Mouse (Mus musculus): ENCODE data around the gene Disp2. TPM values are rescaled to one million over a fixed set of nuclear protein-coding genes. Genes with fewer than 3 reads are reported as not detected.

Gene Disp2
- polyA plus RNA-seq, 3 experiments from 2014 or later: not detected

- ATAC-seq: peak; percentile 90
Measured at GRCm38 (mm10) chr2:118759828-118760227, 19.7 kb upstream of the Disp2 start.

DNA sequence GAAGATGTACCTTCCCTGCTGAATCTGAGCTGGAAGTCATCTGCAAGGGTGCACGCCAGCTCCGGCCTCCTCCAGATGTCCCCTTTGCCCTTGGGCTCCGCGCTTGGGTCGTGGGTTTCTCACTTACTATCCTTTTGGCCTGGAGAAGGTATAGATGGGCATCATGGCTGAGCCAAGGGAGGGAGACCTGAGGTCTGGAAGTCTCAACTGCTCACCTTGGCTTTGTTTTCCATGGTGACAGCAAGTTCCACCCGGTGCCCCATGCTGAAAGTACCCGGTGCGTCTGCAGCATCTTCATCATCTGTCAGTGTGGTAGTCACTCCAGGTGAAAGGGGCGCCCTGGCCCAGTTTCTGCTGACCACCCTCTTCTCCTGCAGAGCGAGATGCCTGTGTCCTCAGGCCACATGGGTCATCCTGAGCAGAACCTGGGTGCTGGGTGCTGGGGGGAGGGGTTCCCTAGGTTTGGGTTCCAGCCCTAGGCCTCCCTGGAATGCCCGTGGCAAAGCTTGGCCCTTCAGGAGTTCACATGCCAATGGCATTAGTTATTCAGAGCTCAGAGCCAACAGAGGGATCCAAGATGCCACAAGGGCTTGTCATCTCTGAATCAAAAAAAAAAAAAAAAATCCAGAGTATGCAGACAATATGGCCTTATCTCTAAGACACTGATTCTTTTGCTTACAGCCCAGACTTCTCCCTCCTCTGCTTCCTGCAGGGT, 19.1 kb upstream of the Disp2 start:
- no peak for ATAC-seq

DNA sequence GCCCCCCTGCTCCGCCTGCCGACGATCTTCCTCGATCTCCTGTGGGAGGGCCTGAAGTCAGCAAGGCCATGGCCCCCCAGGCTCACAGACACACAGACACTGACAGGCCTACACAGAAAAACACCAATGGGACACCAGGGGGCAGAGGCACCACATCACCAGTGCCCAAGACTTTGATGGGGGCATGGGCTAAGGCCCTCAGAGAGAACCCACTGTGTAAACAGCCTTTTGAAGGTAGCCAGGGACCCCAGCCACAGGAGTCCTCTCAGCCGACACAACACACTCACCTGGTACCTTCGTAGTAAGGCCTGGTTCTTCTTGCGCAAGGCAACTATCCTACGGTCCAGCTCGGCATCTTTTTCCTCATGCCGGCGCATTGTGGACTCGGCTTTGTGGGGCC, 18.2 kb upstream of the Disp2 start:
- ATAC-seq: no peak

- peak; percentile 52 for ATAC-seq
Measured at GRCm38 (mm10) chr2:118761906-118762783, 17.4 kb upstream of the Disp2 start, which contains the start of gene Ccdc9b. Gene Ccdc9b (minus strand): TSS chr2:118762661.

GRCm38 (mm10) chr2:118762784-118763148, 16.8 kb upstream of the Disp2 start:
- ATAC-seq: no peak

DNA sequence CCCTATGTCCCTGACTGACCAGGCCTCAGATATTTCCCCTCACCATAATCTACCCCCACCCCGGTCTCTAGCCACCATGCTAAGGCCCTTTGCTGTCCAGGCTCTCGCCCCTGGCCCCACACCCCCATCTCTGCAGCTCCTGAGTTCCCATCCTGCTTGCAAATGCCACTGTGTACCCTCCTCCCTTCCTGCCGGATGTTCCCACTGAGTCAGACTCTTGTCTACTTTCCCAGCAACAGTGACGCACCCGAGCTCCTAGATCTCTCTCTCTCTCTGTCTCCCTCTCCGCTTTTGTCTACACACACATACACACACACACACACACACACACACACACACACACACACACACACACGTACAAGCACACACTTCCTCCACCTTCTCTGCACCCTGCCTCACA, 16.1 kb upstream of the Disp2 start:
- no peak for ATAC-seq

- ATAC-seq: no peak
Measured at GRCm38 (mm10) chr2:118764094-118764831, 15.3 kb upstream of the Disp2 start.

- no peak for ATAC-seq
Measured at GRCm38 (mm10) chr2:118764875-118765274, 14.6 kb upstream of the Disp2 start.

- no peak for ATAC-seq
Measured at GRCm38 (mm10) chr2:118766041-118767033, 13.2 kb upstream of the Disp2 start.

DNA sequence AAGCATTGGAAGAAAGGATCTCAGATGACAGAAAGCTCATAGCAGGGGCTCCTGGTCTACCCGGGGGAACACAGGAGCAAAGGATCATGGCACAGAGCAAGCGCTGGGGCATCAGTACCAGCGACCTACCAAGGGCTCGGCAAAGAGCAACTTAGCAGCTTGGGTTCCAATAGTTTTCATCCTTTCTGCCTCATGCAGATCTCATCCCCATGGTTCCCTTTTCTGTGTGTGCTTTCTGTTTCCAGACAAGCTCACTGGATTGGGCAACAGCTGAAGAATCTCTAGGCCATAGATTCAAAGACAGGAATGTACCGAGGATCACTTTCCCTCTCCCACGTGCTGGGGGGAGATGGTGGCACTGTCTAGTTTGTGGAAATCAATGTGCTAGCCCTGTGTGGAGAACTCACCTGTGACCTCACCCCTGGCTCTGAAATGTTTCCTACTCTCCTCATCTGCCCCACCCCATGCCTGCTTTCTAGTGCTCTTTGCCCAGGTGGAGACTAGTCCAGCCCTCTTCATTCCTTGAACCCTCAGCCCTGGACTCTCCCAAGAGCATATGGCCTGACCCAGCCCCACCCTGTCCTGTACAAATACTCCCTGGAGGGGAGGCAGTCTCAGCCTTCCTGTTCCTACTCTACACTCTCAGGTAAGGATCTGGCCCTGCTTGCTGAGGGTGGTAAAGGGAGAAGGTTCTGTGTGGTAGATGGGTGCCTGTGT, 7.2 kb upstream of the Disp2 start, which contains the start of gene Phgr1:
Phgr1 (plus strand) TSS at position 612 of the 717 bp plus-strand sequence.
- ATAC-seq: no peak

DNA sequence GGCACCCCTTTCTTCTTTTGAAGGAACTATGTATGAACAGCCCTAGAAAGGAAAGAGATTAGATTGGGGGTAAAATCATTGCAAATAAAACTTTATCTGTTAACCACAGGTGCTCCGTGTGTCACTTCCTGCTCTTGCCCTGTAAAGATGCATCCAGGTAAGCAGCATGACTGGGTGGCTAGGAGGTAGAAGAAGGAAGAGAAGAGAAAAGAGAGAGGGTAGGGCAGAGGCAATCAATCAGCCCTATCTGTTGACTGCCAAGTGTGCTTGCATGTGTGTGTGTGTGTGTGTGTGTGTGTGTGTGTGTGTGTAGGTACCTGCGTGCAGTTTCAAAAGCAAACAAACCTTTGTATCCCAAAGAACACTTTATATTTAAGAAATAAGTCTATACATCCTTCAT, 5.0 kb upstream of the Disp2 start:
- no peak for ATAC-seq

DNA sequence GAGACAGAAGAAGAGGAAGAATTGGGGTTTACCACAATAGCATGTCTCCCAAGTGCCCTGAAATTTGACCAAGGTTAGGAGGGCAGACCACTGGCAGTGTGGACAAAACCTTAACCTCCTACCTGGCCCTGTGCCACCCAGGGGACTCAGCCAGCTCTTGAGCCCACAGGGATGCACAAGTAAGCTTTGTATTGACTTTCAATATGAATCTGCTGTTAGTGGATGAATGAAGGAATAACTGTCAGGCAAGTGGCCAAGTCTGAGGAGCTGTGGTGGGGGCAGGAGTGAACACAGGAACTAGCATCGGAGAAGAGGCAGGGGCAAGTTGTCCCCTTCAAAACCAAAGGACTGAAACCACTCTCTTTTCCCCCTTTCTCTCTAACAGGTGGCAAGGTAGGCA, 4.1 kb upstream of the Disp2 start:
- no peak for ATAC-seq

DNA sequence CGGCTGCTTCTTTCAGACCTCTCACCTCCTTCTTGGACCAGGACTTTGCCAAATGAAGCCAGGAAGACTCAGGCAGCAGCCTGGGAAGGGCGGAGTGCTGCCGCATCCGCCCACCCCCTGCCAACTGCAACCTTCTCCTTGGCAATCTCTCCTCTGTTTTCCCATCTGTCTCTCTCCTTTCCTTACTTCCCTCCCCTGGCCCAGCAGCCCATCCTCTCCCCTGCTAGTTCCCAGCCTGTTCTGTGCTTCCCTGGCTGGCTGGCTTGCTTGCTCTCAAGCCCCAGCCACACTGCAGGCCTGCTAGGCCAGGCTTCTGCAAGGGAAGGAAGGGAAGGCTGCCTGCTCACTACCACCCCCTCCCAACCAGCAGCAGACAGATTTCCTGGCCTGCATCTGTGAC, 3.7 kb upstream of the Disp2 start:
- ATAC-seq: no peak

- no peak for ATAC-seq
Measured at GRCm38 (mm10) chr2:118776295-118776694, 3.2 kb upstream of the Disp2 start.

- ATAC-seq: no peak
Measured at GRCm38 (mm10) chr2:118778418-118778817, 1.1 kb upstream of the Disp2 start.

GRCm38 (mm10) chr2:118779065-118779464, 454 bp upstream of the Disp2 start:
- ATAC-seq: no peak

DNA sequence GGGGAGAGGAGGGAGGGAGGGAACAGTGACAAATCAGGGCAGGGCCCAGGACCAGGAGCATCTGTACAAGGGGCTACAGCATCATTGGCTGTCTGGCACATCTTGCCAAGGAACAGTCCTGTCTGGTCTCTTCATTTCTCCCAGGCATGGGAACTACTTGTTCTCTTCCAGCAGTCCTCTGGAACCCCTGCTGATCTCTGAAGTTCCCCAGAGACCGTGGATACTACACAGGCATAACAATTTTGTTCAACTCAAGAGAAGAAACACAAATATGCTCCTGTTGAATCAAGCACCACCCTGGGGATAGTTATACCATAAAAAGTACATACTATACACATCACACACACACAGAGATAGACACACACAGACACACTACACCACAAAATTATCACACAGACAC, 1.6 kb downstream of the Disp2 start:
- no peak for ATAC-seq

DNA sequence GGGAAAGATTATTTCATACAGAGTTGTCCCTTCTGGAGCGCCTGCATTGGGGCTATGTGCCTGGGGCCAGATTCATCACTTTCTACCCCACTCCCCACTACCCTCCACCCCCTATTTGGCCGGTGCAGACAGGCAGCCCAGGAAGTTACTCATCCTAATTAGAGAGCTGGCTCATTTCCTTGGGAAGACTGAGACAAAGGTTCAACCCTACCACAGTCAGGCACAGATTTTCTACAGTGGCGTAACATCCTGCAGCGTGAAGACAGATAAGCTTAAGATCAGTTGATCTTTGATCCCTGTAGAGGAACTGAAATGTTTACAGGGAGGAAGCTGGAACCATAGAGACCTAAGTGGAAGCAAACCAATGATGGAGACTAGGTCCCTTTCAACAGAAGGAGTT, 2.8 kb downstream of the Disp2 start:
- ATAC-seq: no peak

GRCm38 (mm10) chr2:118783093-118783492, 3.6 kb downstream of the Disp2 start:
- ATAC-seq: no peak

- no peak for ATAC-seq
Measured at GRCm38 (mm10) chr2:118783663-118784062, 4.1 kb downstream of the Disp2 start.

DNA sequence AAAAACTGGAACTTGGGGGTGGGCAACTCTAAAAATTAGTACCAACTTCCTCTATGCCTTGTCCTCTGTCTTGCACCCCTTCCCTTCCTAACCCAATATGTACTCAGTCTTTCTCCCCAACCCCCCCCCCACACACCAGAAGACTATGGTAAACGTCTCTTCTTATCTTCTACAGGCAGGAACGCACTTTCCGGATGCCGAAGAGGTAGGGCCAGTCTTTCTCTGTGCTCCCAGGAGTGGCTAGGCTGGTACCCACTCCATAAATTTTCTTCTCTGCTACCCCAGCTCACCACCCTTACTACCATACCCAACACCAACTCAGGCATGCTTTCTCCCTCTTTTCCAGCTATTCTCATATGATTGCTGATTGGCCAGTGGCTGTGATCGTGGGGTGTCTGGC, 7.0 kb downstream of the Disp2 start:
- ATAC-seq: no peak

Data from inflammation-experienced regulatory T-cells, adult 6 months (primary cell).